Mouse (Mus musculus) urinary bladder, postnatal 10 days (tissue): ENCODE data around the gene Sbsn.
"Not testable (repeated sequence)": the region's sequence is repeated elsewhere in the genome, so short reads cannot be mapped to it uniquely, and the experiment has no call there.

Experiments used
- DNase-seq: peaks from one replicate; pipeline ENCODE4 v3.0.0; 2022; ENCODE audit warnings: low spot score

The Sbsn gene

GRCm38 (mm10) chr7:30751086-30751669 lies at the start of gene Sbsn:
TSS of gene Sbsn (plus strand) at chr7:30751471.
- no peak for DNase-seq

- no peak for DNase-seq
These were observed 44.9 kb upstream of the Sbsn start for GRCm38 (mm10) chr7:30706214-30706882.

GRCm38 (mm10) chr7:30707441-30707840 lies 43.8 kb upstream of the Sbsn start:
- no peak for DNase-seq

- DNase-seq, result no peak
These were observed 39.3 kb upstream of the Sbsn start, which contains the start of gene Atp4a for GRCm38 (mm10) chr7:30711942-30712341. TSS of gene Atp4a (plus strand) at chr7:30712209.

GRCm38 (mm10) chr7:30717006-30717715 lies 34.1 kb upstream of the Sbsn start:
- DNase-seq, result no peak

- no peak for DNase-seq
These were observed 33.6 kb upstream of the Sbsn start for GRCm38 (mm10) chr7:30717716-30718046.

- DNase-seq, result no peak
These were observed 31.6 kb upstream of the Sbsn start for GRCm38 (mm10) chr7:30719669-30720068.

- no peak for DNase-seq
These were observed 30.0 kb upstream of the Sbsn start for GRCm38 (mm10) chr7:30721286-30721685.

GRCm38 (mm10) chr7:30723274-30723953 lies 27.9 kb upstream of the Sbsn start:
- DNase-seq, result no peak

- no peak for DNase-seq
These were observed 23.1 kb upstream of the Sbsn start for GRCm38 (mm10) chr7:30728214-30728613.

GRCm38 (mm10) chr7:30728739-30729395 lies 22.4 kb upstream of the Sbsn start:
- DNase-seq, result no peak

GRCm38 (mm10) chr7:30729396-30730063 lies 21.7 kb upstream of the Sbsn start, which contains the start of gene Tmem147:
TSS of gene Tmem147 (minus strand) at chr7:30729540.
- DNase-seq, result peak; percentile 88

GRCm38 (mm10) chr7:30730064-30730722 lies 21.1 kb upstream of the Sbsn start:
- not testable (repeated sequence) for DNase-seq

- DNase-seq, result no peak
These were observed 15.1 kb upstream of the Sbsn start for GRCm38 (mm10) chr7:30736211-30736610.

- DNase-seq, result not testable (repeated sequence)
These were observed 8.7 kb upstream of the Sbsn start for GRCm38 (mm10) chr7:30742570-30742969.

- not testable (repeated sequence) for DNase-seq
These were observed 7.7 kb upstream of the Sbsn start, which contains the start of gene Gapdhs for GRCm38 (mm10) chr7:30743617-30744016. TSS of gene Gapdhs (minus strand) at chr7:30743681.

- no peak for DNase-seq
These were observed 7.2 kb upstream of the Sbsn start for GRCm38 (mm10) chr7:30744022-30744598.

GRCm38 (mm10) chr7:30747525-30748204 lies 3.6 kb upstream of the Sbsn start:
- DNase-seq, result no peak

GRCm38 (mm10) chr7:30749824-30750606 lies 1.3 kb upstream of the Sbsn start:
- no peak for DNase-seq
